Mouse (Mus musculus): ENCODE measurements around the gene Pdia3. TPM values are rescaled to one million over a fixed set of nuclear protein-coding genes. Genes with fewer than 3 reads are reported as not detected.
"Not testable (repeated sequence)": the region's sequence is repeated elsewhere in the genome, so short reads cannot be mapped to it uniquely, and the experiment has no call there.

The Pdia3 gene
- total RNA-seq, 1 experiment from 2014 or later = 379 TPM

DNA sequence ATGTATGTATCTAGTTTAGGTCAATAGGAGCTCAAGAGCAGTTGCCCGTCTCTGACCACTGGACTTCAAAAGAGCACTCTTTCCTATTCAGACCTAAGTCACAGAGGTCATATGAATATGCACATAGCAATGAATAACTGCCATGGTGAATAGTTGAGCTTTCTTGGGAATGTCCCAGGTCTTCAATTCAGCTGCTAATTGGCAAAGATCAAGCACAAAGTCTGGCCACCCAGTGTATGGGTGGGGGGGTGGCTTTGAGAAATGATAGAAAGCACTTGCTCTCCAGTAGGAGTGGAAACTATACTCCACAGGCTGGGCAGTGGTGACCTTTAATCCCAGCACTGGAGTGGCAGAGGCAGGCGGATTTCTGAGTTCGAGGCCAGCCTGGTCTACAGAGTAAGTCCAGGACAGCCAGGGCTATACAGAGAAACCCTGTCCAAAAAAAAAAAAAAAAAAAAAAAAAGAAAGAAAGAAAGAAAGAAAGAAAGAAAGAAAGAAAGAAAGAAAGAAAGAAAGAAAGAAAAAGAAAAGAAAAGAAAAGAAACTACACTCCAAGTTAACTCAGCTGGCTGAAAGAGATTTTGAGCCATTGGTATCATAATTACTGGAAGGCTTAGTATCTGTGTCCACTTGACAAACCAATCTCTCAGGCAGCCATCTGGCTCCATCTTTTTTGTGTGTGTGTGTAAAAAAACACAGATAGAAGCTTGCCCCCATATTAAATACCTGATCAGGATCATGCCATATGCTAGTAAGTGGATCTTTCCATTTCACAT lies 64.1 kb downstream of the Pdia3 start:
- no peak for DNase-seq

- DNase-seq = peak; percentile 18
Measured at GRCm38 (mm10) chr2:121480498-121480897, 66.9 kb downstream of the Pdia3 start.

DNA sequence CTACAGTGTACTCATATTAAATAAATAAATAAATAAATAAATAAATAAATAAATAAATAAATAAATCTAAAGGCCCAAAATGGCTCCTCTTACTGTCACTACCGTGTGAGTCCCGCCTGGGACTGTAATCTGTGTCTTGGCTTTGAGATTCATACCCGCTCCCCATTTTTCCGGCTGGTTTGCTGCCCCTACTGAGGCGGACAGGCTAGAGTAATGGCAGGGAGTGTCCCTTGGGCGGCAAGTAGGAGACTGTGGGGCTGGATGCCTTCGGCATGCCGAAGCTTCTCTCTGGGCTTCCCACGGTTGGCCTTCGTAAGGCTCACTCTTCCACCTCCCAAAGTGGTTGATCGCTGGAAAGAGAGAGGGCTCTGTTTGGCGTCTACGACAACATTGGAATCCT lies 67.3 kb downstream of the Pdia3 start:
- DNase-seq = not testable (repeated sequence)

GRCm38 (mm10) chr2:121483576-121483975 lies 70.0 kb downstream of the Pdia3 start:
- DNase-seq = no peak

DNA sequence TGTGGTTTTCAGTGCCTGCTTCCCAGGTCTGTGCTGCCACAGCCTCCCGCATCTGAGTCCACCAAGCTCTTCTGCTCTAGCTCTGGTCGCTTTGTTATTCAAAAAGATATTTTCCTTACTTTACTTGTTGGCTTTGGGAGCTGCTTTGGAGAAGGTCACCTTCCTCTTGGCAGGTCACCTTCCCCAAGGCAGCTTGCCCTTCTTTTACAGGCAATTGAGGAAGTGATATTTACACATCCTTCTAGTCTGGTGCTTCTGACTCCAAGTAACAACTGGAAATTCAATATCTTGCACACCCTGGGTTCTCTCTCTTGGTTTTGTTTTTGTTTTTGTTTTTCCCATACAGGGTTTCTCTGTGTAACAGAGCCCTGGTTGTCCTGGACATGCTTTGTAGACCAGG lies 70.8 kb downstream of the Pdia3 start:
- DNase-seq = not testable (repeated sequence)

Small RNA genes lying within 50 kb of the gene (microRNA-seq; reads per million reads assigned to microRNA genes)
- 0 reads per million in 2 experiments for gene Gm22953

Other genes with a start within 250 kb of the Pdia3 start
- 47.1 and 56.7 TPM in 2 replicates for gene Tubgcp4, start 243.1 kb upstream of the Pdia3 start, total RNA-seq (2021)
- gene Zscan29, start 242.7 kb upstream of the Pdia3 start, total RNA-seq (2021) = 20.7 and 22.9 TPM in 2 replicates
- gene Trp53bp1, start 142.4 kb upstream of the Pdia3 start, total RNA-seq (2021) = 82.8 and 89.4 TPM in 2 replicates
- 4.9 and 6.2 TPM in 2 replicates for gene Map1a, start 124.2 kb upstream of the Pdia3 start, total RNA-seq (2021)
- gene Ppip5k1, start 58.4 kb upstream of the Pdia3 start, total RNA-seq (2021) = 51.9 and 56.6 TPM in 2 replicates
- 6.3 and 8.9 TPM in 2 replicates for gene Ckmt1, start 56.1 kb upstream of the Pdia3 start, total RNA-seq (2021)
- not detected in 2 replicates for gene Strc, start 26.6 kb upstream of the Pdia3 start, total RNA-seq (2021)
- gene Catsper2, start within 50 bp of the Pdia3 start, total RNA-seq (2021) = 2.3 and 4.0 TPM in 2 replicates
- gene Ell3, start 30.5 kb downstream of the Pdia3 start, total RNA-seq (2021) = 0.49 TPM in 1 of 2 replicates, not detected in the other
- gene Serf2, start 35.4 kb downstream of the Pdia3 start, total RNA-seq (2021) = 351 and 386 TPM in 2 replicates
- 42.9 and 106 TPM in 2 replicates for gene Hypk, start 39.5 kb downstream of the Pdia3 start, total RNA-seq (2021)
- gene Serinc4, start 43.0 kb downstream of the Pdia3 start, total RNA-seq (2021) = 0.30 TPM in 1 of 2 replicates, not detected in the other
- gene Mfap1b, start 60.3 kb downstream of the Pdia3 start, total RNA-seq (2021) = 34.5 and 40.5 TPM in 2 replicates
- gene Mfap1a, start 92.9 kb downstream of the Pdia3 start, total RNA-seq (2021) = 34.5 and 37.6 TPM in 2 replicates
- 6.7 and 7.2 TPM in 2 replicates for gene Wdr76, start 92.9 kb downstream of the Pdia3 start, total RNA-seq (2021)